Mouse (Mus musculus): Measurements from ENCODE around the gene Klk7. TPM values are rescaled to one million over a fixed set of nuclear protein-coding genes. Genes with fewer than 3 reads are reported as not detected.

The Klk7 gene
- total RNA-seq, 2 experiments from 2014 or later: 0.29 to 0.62 TPM

GRCm38 (mm10) chr7:43796355-43796754, 14.7 kb upstream of the Klk7 start:
- no peak for DNase-seq (ENCODE audit: low spot score in 2 of 2)

GRCm38 (mm10) chr7:43797333-43797769, 13.7 kb upstream of the Klk7 start, which contains the start of gene Klk8:
TSS of gene Klk8 (plus strand) at chr7:43797577.
- DNase-seq (ENCODE audit: low spot score in 2 of 2): no peak

GRCm38 (mm10) chr7:43797844-43798462, 13.1 kb upstream of the Klk7 start:
- no peak for DNase-seq (ENCODE audit: low spot score in 2 of 2)

- no peak for DNase-seq (ENCODE audit: low spot score in 2 of 2)
These were observed 11.2 kb upstream of the Klk7 start for GRCm38 (mm10) chr7:43799876-43800275.

- no peak for DNase-seq (ENCODE audit: low spot score in 2 of 2)
These were observed 4.1 kb downstream of the Klk7 start for GRCm38 (mm10) chr7:43815211-43815610.

GRCm38 (mm10) chr7:43816746-43817145, 5.7 kb downstream of the Klk7 start:
- no peak for DNase-seq (ENCODE audit: low spot score in 2 of 2)

- no peak for DNase-seq (ENCODE audit: low spot score in 2 of 2)
These were observed 10.5 kb downstream of the Klk7 start for GRCm38 (mm10) chr7:43821581-43821980.

GRCm38 (mm10) chr7:43824199-43824598, 13.1 kb downstream of the Klk7 start, which contains the start of gene Klk6:
TSS of gene Klk6 (plus strand) at chr7:43824499.
- DNase-seq (ENCODE audit: low spot score in 2 of 2): no peak

- DNase-seq (ENCODE audit: low spot score in 2 of 2): no peak
These were observed 15.0 kb downstream of the Klk7 start for GRCm38 (mm10) chr7:43826056-43826455.

- DNase-seq (ENCODE audit: low spot score in 2 of 2): no peak
These were observed 16.6 kb downstream of the Klk7 start for GRCm38 (mm10) chr7:43827706-43828105.

- no peak for DNase-seq (ENCODE audit: low spot score in 2 of 2)
These were observed 17.9 kb downstream of the Klk7 start for GRCm38 (mm10) chr7:43829006-43829405.

GRCm38 (mm10) chr7:43841701-43842100, 30.6 kb downstream of the Klk7 start, which contains the start of gene Klk5:
TSS of gene Klk5 (plus strand) at chr7:43841971.
- no peak for DNase-seq (ENCODE audit: low spot score in 2 of 2)

GRCm38 (mm10) chr7:43843801-43844200, 32.7 kb downstream of the Klk7 start:
- DNase-seq (ENCODE audit: low spot score in 2 of 2): no peak

GRCm38 (mm10) chr7:43851616-43852015, 40.5 kb downstream of the Klk7 start:
- DNase-seq (ENCODE audit: low spot score in 2 of 2): no peak

GRCm38 (mm10) chr7:43854642-43855380, 43.7 kb downstream of the Klk7 start:
- DNase-seq (ENCODE audit: low spot score in 2 of 2): no peak

GRCm38 (mm10) chr7:43855709-43856108, 44.6 kb downstream of the Klk7 start:
- DNase-seq (ENCODE audit: low spot score in 2 of 2): no peak

GRCm38 (mm10) chr7:43856307-43856706, 45.2 kb downstream of the Klk7 start:
- DNase-seq (ENCODE audit: low spot score in 2 of 2): no peak

GRCm38 (mm10) chr7:43857501-43857900, 46.4 kb downstream of the Klk7 start:
- DNase-seq (ENCODE audit: low spot score in 2 of 2): no peak

GRCm38 (mm10) chr7:43860411-43860810, 49.3 kb downstream of the Klk7 start:
- DNase-seq (ENCODE audit: low spot score in 2 of 2): no peak
